Mouse (Mus musculus) heart, postnatal 4 days (tissue): Measurements from ENCODE around the gene Rbpms2. TPM values are rescaled to one million over a fixed set of nuclear protein-coding genes. Genes with fewer than 3 reads are reported as not detected.

Experiments used
- DNase-seq: peaks from one replicate; pipeline ENCODE4 v3.0.0; 2021
- total RNA-seq, 2 experiments: library from RNA; stranded (reverse); gene quantifications; 2 replicates each; pipeline ENCODE4 v1.2.3; 2021

Rbpms2 gene
- total RNA-seq, 2 experiments from 2014 or later = 89.4 to 97.0 TPM

GRCm38 (mm10) chr9:65697356-65697755 is 67.9 kb downstream of the Rbpms2 start:
- no peak for DNase-seq

- no peak for DNase-seq
Measured at GRCm38 (mm10) chr9:65697992-65698391, 68.5 kb downstream of the Rbpms2 start.

GRCm38 (mm10) chr9:65700504-65700903 is 71.1 kb downstream of the Rbpms2 start:
- no peak for DNase-seq

GRCm38 (mm10) chr9:65702286-65702685 is 72.8 kb downstream of the Rbpms2 start:
- DNase-seq = peak; percentile 12

- no peak for DNase-seq
Measured at GRCm38 (mm10) chr9:65703241-65703640, 73.8 kb downstream of the Rbpms2 start.

- DNase-seq = no peak
Measured at GRCm38 (mm10) chr9:65703926-65704595, 74.6 kb downstream of the Rbpms2 start.

Other genes with a start within 250 kb of the Rbpms2 start
- 1 to 10 TPM; 1.1 to 1.2 TPM for gene Kbtbd13, start 238.0 kb upstream of the Rbpms2 start, total RNA-seq
- 10 to 100 TPM in 1 of 2 experiments, 1 to 10 TPM in 1; 10.0 to 10.7 TPM for gene Rasl12, start 231.1 kb upstream of the Rbpms2 start, total RNA-seq
- gene Slc51b, start 206.7 kb upstream of the Rbpms2 start, total RNA-seq = not detected
- gene Mtfmt, start 193.9 kb upstream of the Rbpms2 start, total RNA-seq = 1 to 10 TPM; 7.6 to 8.8 TPM
- 10 to 100 TPM; 24.6 to 27.8 TPM for gene Spg21, start 168.7 kb upstream of the Rbpms2 start, total RNA-seq
- gene Ankdd1a, start 109.5 kb upstream of the Rbpms2 start, total RNA-seq = not detected
- gene Plekho2, start 49.6 kb upstream of the Rbpms2 start, total RNA-seq = 10 to 100 TPM; 17.9 to 19.4 TPM
- gene Pif1, start 42.5 kb upstream of the Rbpms2 start, total RNA-seq = 1 to 10 TPM; 6.2 to 7.6 TPM
- gene Oaz2, start 38.4 kb downstream of the Rbpms2 start, total RNA-seq = 100 to 1,000 TPM; 213 to 221 TPM
- 10 to 100 TPM; 45.1 to 46.2 TPM for gene Zfp609, start 197.9 kb downstream of the Rbpms2 start, total RNA-seq